Mouse (Mus musculus) megakaryocyte-erythroid progenitor cell, adult 5-6 weeks (primary cell): ENCODE measurements around the gene Tlr3. TPM values are rescaled to one million over a fixed set of nuclear protein-coding genes. Genes with fewer than 3 reads are reported as not detected.

ENCODE experiments used
- ATAC-seq: replicated peaks from 2 replicates; pipeline ENCODE4 v1.8.0; 2016; ENCODE audit warnings: mild to moderate bottlenecking, inconsistent platforms; ENCODE audit not compliant: severe bottlenecking, poor library complexity, low FRiP score, low TSS enrichment
- total RNA-seq, 2 experiments: library from RNA; stranded (forward) in 1 of 2; stranded (reverse) in 1 of 2; fragments of 200-1000, 215-1000 nt in 1 of 2; fragments of >200 nt in 1 of 2; fragmentation: Nextera tagmentation in 1 of 2; gene quantifications; 2 replicates each; pipeline ENCODE4 v1.2.3; 2014 to 2017

Gene Tlr3
- total RNA-seq, 2 experiments from 2014 or later = 3.7 TPM; not detected in 1

GRCm38 (mm10) chr8:45358132-45358918 lies 52.6 kb downstream of the Tlr3 start:
- no peak for ATAC-seq

DNA sequence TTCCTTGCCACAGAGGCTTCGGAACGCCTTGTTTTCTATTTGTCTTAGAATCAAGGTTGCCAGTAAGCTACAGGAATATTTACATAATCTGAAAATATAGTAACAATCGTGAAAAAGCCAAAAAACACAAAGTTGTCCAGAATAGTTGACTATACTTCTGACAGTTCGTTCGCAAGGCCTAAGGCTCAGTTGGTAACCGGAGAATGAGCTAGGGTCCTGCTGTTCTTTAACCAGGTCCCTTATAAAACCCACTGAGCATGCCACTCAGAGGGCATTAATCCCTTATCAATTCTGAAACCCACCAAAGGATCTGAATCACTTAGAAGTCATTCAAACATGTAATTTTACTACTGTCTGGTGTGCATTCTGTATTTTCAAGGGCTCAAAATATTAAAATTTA lies 55.1 kb downstream of the Tlr3 start:
- ATAC-seq = no peak

Other genes starting within 250 kb of the Tlr3 start
- gene F11, start 149.0 kb downstream of the Tlr3 start, total RNA-seq (2014; fragmentation: Nextera tagmentation) = not detected in 2 replicates
- not detected in 2 replicates for gene F11, start 149.0 kb downstream of the Tlr3 start, total RNA-seq (2017)
- gene Klkb1, start 116.2 kb downstream of the Tlr3 start, total RNA-seq (2014; fragmentation: Nextera tagmentation) = 0.25 TPM in 1 of 2 replicates, not detected in the other
- gene Klkb1, start 116.2 kb downstream of the Tlr3 start, total RNA-seq (2017) = not detected in 2 replicates
- not detected in 2 replicates for gene Gm45753, start 102.6 kb downstream of the Tlr3 start, total RNA-seq (2014; fragmentation: Nextera tagmentation)
- gene Gm45753, start 102.6 kb downstream of the Tlr3 start, total RNA-seq (2017) = not detected in 2 replicates
- 1.5 TPM in 1 of 2 replicates, not detected in the other for gene Cyp4v3, start 77.9 kb downstream of the Tlr3 start, total RNA-seq (2014; fragmentation: Nextera tagmentation)
- gene Cyp4v3, start 77.9 kb downstream of the Tlr3 start, total RNA-seq (2017) = 4.1 and 5.1 TPM in 2 replicates
- gene Fam149a, start 28.8 kb downstream of the Tlr3 start, total RNA-seq (2014; fragmentation: Nextera tagmentation) = not detected in 2 replicates
- gene Fam149a, start 28.8 kb downstream of the Tlr3 start, total RNA-seq (2017) = not detected in 2 replicates
- 0.66 TPM in 1 of 2 replicates, not detected in the other for gene Sorbs2, start 96.7 kb upstream of the Tlr3 start, total RNA-seq (2014; fragmentation: Nextera tagmentation)
- not detected in 2 replicates for gene Sorbs2, start 96.7 kb upstream of the Tlr3 start, total RNA-seq (2017)